Mouse (Mus musculus) kidney, embryonic 15.5 days (tissue): ENCODE data around the gene Lrmda. TPM values are rescaled to one million over a fixed set of nuclear protein-coding genes. Genes with fewer than 3 reads are reported as not detected.

Experiments used
- ATAC-seq: fragments of 200-750 bp; cut with Nextera tagmentation; replicated peaks from 2 replicates; pipeline ENCODE4 v1.8.0; 2017; ENCODE audit warnings: moderate TSS enrichment; ENCODE audit not compliant: low FRiP score
- H3K27ac ChIP-seq: fragments of 300-500 bp; sonication (generic); 2 replicates; pipeline ENCODE4 v1.5.1; 2015; ENCODE audit warnings: mild to moderate bottlenecking, inconsistent platforms
- H3K27me3 ChIP-seq: fragments of 300-500 bp; sonication (generic); 2 replicates; pipeline ENCODE4 v1.6.1; 2015; ENCODE audit warnings: inconsistent platforms
- H3K36me3 ChIP-seq: fragments of 300-500 bp; sonication (generic); 2 replicates; pipeline ENCODE4 v1.6.1; 2015; ENCODE audit warnings: inconsistent platforms
- H3K4me1 ChIP-seq: fragments of 300-500 bp; sonication (generic); 2 replicates; pipeline ENCODE4 v1.6.1; 2015; ENCODE audit warnings: inconsistent platforms
- H3K4me2 ChIP-seq: fragments of 300-500 bp; sonication (generic); 2 replicates; pipeline ENCODE4 v1.6.1; 2015; ENCODE audit warnings: moderate library complexity, mild to moderate bottlenecking, inconsistent platforms
- H3K4me3 ChIP-seq: fragments of 300-500 bp; sonication (generic); replicated peaks from 2 replicates; pipeline ENCODE4 v1.5.1; 2015; ENCODE audit warnings: mild to moderate bottlenecking, inconsistent platforms
- H3K9ac ChIP-seq: fragments of 300-500 bp; sonication (generic); 2 replicates; pipeline ENCODE4 v1.6.1; 2015; ENCODE audit warnings: mild to moderate bottlenecking, inconsistent platforms
- H3K9me3 ChIP-seq: fragments of 300-500 bp; sonication (generic); replicated peaks from 2 replicates; pipeline ENCODE4 v1.6.1; 2016; ENCODE audit warnings: inconsistent platforms
- WGBS: fragments of 180-500 bp; shearing (Covaris S2); methylation state at CpG from one replicate; pipeline ENCODE4 v1.1.7; 2015; ENCODE audit warnings: mixed read lengths; 5-methylcytosine and 5-hydroxymethylcytosine counted together
- polyA plus RNA-seq: library from polyadenylated mRNA; unstranded; fragments of >200 nt; fragmentation: Nextera tagmentation; extraction: Ambion mirVana; gene quantifications from 2 replicates; pipeline ENCODE4 v1.2.1, GENCODE M21; 2015

Lrmda gene
- polyA plus RNA-seq, 1 experiment from 2014 or later: 1.1 TPM

DNA sequence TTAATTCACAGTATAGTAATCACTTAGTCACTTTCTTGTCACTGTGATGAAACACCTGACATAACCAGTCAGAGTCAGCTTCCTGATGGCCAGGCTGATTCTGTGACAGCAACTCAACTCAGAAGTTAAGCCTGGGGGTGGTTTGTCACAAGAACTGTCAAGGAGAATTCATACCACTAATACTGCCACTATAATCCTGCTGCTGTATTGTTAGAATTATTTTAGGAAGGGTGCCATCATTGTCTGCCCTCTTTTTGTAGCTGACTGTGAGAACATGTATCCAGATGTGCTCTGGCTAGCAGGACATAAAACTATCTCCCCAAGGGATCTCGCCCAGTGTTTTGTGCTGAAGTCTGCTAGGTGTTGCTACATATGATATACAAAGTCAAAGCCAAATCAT is 882.6 kb downstream of the Lrmda start:
- Histone ChIP-seq H3K27ac (no peak overlapping the region), H3K9me3 (no peaks in the 10 kb centered on the region), H3K4me3 (no peak overlapping the region), H3K4me2 (no peak overlapping the region), H3K27me3 (no peaks in the 10 kb centered on the region), H3K4me1 (peaks cover 10% of the 10 kb centered on the region), H3K9ac (no peak overlapping the region), H3K36me3 (no peaks in the 10 kb centered on the region)
- WGBS: 93% methylated on average over 1 of the region's 1 CpGs
- ATAC-seq: no peak

- Histone ChIP-seq H3K36me3 (no peaks in the 10 kb centered on the region), H3K27me3 (no peaks in the 10 kb centered on the region), H3K4me2 (no peak overlapping the region), H3K9me3 (no peaks in the 10 kb centered on the region), H3K27ac (no peak overlapping the region), H3K4me3 (no peak overlapping the region), H3K4me1 (peaks cover 14% of the 10 kb centered on the region), H3K9ac (no peak overlapping the region)
- no peak for ATAC-seq
- 95% methylated on average over 2 of the region's 2 CpGs for WGBS
Measured at GRCm38 (mm10) chr14:22902914-22903313, 883.4 kb downstream of the Lrmda start.

- no peaks in the 10 kb centered on the region for H3K27me3 ChIP-seq
- H3K27ac ChIP-seq: peak overlapping the region; percentile 28
- no peaks in the 10 kb centered on the region for H3K36me3 ChIP-seq
- H3K9me3 ChIP-seq: no peaks in the 10 kb centered on the region
- no peak overlapping the region for H3K4me2 ChIP-seq
- 66% methylated on average over 7 of the region's 7 CpGs for WGBS
- H3K9ac ChIP-seq: no peak overlapping the region
- ATAC-seq: no peak
- peaks cover 17% of the 10 kb centered on the region for H3K4me1 ChIP-seq
- H3K4me3 ChIP-seq: no peak overlapping the region
Measured at GRCm38 (mm10) chr14:22905741-22906667, 886.5 kb downstream of the Lrmda start.

GRCm38 (mm10) chr14:22906716-22907115 is 887.2 kb downstream of the Lrmda start:
- ATAC-seq: peak; percentile 43; the same call in 1 of the 2 replicates
- no peak overlapping the region for H3K4me2 ChIP-seq
- no peaks in the 10 kb centered on the region for H3K36me3 ChIP-seq
- no peak overlapping the region for H3K4me3 ChIP-seq
- no peaks in the 10 kb centered on the region for H3K27me3 ChIP-seq
- WGBS: 47% methylated on average over 4 of the region's 4 CpGs
- no peak overlapping the region for H3K9ac ChIP-seq
- H3K4me1 ChIP-seq: peaks cover 17% of the 10 kb centered on the region
- no peaks in the 10 kb centered on the region for H3K9me3 ChIP-seq
- H3K27ac ChIP-seq: peak overlapping the region; percentile 28

- Histone ChIP-seq H3K27ac (no peak overlapping the region), H3K9me3 (no peaks in the 10 kb centered on the region), H3K9ac (no peak overlapping the region), H3K4me1 (peaks cover 17% of the 10 kb centered on the region), H3K4me2 (no peak overlapping the region), H3K36me3 (no peaks in the 10 kb centered on the region), H3K4me3 (no peak overlapping the region), H3K27me3 (no peaks in the 10 kb centered on the region)
- no peak for ATAC-seq
- 56% methylated on average over 4 of the region's 4 CpGs for WGBS
Measured at GRCm38 (mm10) chr14:22907221-22907620, 887.7 kb downstream of the Lrmda start.

DNA sequence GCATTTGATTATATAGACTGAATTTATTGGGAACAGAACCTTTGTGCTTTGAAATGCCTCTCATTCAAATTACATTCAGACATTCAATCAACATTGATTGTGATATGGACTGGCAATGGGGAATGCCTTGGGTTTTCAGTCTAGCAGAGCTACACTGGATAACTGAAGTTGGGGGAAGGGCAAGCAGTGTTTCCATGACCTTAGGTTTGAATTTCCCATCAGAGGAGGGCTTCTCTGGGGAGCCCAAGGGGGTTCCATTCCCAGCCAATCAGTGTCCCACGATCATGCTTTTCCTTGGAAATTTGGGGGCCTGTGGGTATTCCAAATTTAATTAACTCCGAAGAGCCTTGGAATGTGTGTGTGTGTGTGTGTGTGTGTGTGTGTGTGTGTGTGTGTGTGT is 888.5 kb downstream of the Lrmda start:
- H3K9me3 ChIP-seq: no peaks in the 10 kb centered on the region
- H3K36me3 ChIP-seq: no peaks in the 10 kb centered on the region
- H3K4me1 ChIP-seq: peaks cover 17% of the 10 kb centered on the region
- no peak for ATAC-seq
- WGBS: 81% methylated on average over 2 of the region's 2 CpGs
- H3K9ac ChIP-seq: no peak overlapping the region
- H3K27ac ChIP-seq: no peak overlapping the region
- no peaks in the 10 kb centered on the region for H3K27me3 ChIP-seq
- no peak overlapping the region for H3K4me2 ChIP-seq
- no peak overlapping the region for H3K4me3 ChIP-seq

GRCm38 (mm10) chr14:22915463-22915862 is 896.0 kb downstream of the Lrmda start:
- 96% methylated on average over 3 of the region's 3 CpGs for WGBS

DNA sequence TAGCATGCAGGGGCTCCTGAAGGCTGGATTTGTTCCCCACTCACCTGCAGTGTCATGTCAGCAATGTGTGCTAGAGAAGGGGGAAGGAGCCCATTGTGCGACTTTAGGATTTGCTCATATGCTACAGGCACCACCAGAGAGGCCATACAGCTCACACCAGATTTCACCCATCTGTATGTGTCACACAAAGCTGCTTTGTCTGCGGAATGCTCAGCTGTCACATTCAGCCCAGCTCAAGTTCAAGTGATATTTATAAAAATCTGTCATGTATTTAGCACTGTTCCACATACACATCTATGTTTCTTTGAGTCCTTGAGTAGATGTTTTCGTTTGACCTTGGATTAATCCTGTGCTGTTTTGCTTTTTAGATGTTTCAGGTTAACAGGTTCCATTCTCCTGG is 899.0 kb downstream of the Lrmda start:
- no peak for ATAC-seq
- no peak overlapping the region for H3K9ac ChIP-seq
- H3K4me1 ChIP-seq: peaks cover 5% of the 10 kb centered on the region; the same call in 1 of the 2 replicates
- H3K27ac ChIP-seq: no peak overlapping the region
- no peaks in the 10 kb centered on the region for H3K36me3 ChIP-seq
- H3K27me3 ChIP-seq: no peaks in the 10 kb centered on the region
- no peak overlapping the region for H3K4me3 ChIP-seq
- no peaks in the 10 kb centered on the region for H3K9me3 ChIP-seq
- WGBS: 89% methylated on average over 3 of the region's 3 CpGs
- no peak overlapping the region for H3K4me2 ChIP-seq

More at GRCm38 (mm10) chr14:22915463-22915862, 896.0 kb downstream of the Lrmda start:
- Histone ChIP-seq H3K4me2 (no peak overlapping the region), H3K4me1 (no peaks in the 10 kb centered on the region), H3K4me3 (no peak overlapping the region), H3K27ac (no peak overlapping the region), H3K27me3 (no peaks in the 10 kb centered on the region), H3K9ac (no peak overlapping the region), H3K36me3 (no peaks in the 10 kb centered on the region), H3K9me3 (no peaks in the 10 kb centered on the region)
- ATAC-seq: no peak

GRCm38 (mm10) chr14:22918931-22919330 is 899.4 kb downstream of the Lrmda start:
- H3K4me2 ChIP-seq: no peak overlapping the region
- no peaks in the 10 kb centered on the region for H3K27me3 ChIP-seq
- ATAC-seq: no peak
- peaks cover 5% of the 10 kb centered on the region; the same call in 1 of the 2 replicates for H3K4me1 ChIP-seq
- H3K36me3 ChIP-seq: no peaks in the 10 kb centered on the region
- no peaks in the 10 kb centered on the region for H3K9me3 ChIP-seq
- H3K27ac ChIP-seq: no peak overlapping the region
- WGBS: 72% methylated on average over 2 of the region's 2 CpGs
- H3K9ac ChIP-seq: no peak overlapping the region
- no peak overlapping the region for H3K4me3 ChIP-seq

DNA sequence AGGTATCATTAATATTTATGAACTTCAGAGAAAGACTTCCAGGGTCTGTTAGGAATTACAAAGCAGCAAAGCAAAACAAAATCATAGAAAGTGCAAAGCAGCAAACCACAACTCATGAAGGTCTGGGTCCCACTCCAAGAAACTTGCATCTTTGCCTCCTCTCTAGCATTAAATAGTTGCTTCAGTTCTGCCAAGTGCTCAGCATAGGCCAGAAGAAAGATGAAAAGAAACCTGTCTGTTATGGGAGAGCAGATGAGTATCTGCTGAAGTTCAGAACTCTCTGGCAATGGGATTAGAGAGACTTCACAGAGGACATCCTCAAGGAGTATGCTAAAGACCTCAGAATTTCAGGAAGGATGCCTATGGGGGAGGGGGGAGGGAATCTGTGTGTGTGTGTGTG is 901.6 kb downstream of the Lrmda start:
- H3K9me3 ChIP-seq: no peaks in the 10 kb centered on the region
- no peak overlapping the region for H3K27ac ChIP-seq
- no peak overlapping the region for H3K9ac ChIP-seq
- H3K4me3 ChIP-seq: no peak overlapping the region
- H3K36me3 ChIP-seq: no peaks in the 10 kb centered on the region
- H3K4me1 ChIP-seq: peaks cover 5% of the 10 kb centered on the region; the same call in 1 of the 2 replicates
- no peaks in the 10 kb centered on the region for H3K27me3 ChIP-seq
- ATAC-seq: no peak
- no peak overlapping the region for H3K4me2 ChIP-seq

DNA sequence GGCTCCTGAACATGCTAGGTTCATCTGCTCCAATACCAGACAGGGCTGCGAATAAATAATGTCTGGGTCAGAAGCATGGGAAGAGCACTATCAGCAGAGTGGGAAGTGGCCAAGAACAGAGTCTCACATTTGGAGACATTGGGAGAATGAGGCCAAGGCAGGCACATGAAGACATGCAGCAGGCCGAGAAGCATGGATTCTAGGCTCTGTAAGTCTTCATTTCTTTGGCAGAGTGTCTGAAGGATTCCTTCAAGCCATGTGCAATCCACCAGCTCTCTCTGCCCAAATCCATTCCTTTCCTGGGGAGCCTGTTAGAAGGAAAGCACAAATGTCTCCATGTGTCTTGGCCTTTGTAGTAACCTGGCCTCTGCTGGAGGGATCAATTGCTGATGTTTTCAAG is 902.3 kb downstream of the Lrmda start:
- no peak overlapping the region for H3K4me3 ChIP-seq
- H3K27me3 ChIP-seq: no peaks in the 10 kb centered on the region
- no peak for ATAC-seq
- H3K36me3 ChIP-seq: no peaks in the 10 kb centered on the region
- no peaks in the 10 kb centered on the region for H3K9me3 ChIP-seq
- H3K27ac ChIP-seq: no peak overlapping the region
- 92% methylated on average over 2 of the region's 2 CpGs for WGBS
- peaks cover 5% of the 10 kb centered on the region; the same call in 1 of the 2 replicates for H3K4me1 ChIP-seq
- no peak overlapping the region for H3K4me2 ChIP-seq
- no peak overlapping the region for H3K9ac ChIP-seq

GRCm38 (mm10) chr14:22922571-22922970 is 903.1 kb downstream of the Lrmda start:
- ATAC-seq: no peak
- Histone ChIP-seq H3K27me3 (no peaks in the 10 kb centered on the region), H3K4me1 (peaks cover 5% of the 10 kb centered on the region; the same call in 1 of the 2 replicates), H3K27ac (no peak overlapping the region), H3K36me3 (no peaks in the 10 kb centered on the region), H3K4me2 (no peak overlapping the region), H3K9ac (no peak overlapping the region), H3K4me3 (no peak overlapping the region), H3K9me3 (no peaks in the 10 kb centered on the region)
- 86% methylated on average over 4 of the region's 4 CpGs for WGBS
